Mouse (Mus musculus): ENCODE data around the gene Wdr20. TPM values are rescaled to one million over a fixed set of nuclear protein-coding genes. Genes with fewer than 3 reads are reported as not detected.
A peak's percentile ranks its signal among the peaks of the same experiment; 100 is the strongest.

Wdr20 gene
- polyA plus RNA-seq, 2 experiments, result 7.5 to 10.1 TPM

DNA sequence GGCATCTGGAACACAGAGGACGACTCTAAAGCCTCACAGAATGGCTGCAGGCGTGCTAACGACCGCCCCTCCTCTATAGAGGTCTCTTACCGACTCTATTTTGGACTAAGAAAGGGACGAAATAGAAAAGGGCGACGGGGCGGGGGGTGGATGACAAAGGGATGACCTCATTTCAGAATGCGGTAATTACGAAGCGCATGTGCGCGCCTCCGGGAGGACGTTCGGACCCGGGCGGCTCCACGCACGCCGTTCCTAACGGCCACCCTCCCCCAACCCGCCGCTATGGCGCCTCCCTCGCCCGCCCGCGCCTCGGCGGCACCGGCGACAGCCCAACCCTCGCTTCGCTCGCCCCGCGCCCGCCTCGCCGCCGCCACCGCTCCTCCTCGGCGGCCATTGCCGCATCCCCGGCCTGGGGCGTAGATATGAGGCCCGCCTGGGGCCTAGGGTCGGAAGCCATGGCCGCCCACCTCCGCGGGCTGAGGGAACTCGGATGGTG, 42.0 kb upstream of the Wdr20 start:
- H3K4me1 ChIP-seq (replicated peaks; ENCODE audit: control insufficient read depth in 2 of 2, insufficient read depth in 2 of 2, low read length in 1 of 2), result peaks cover 33 to 45% of the 10 kb centered on the region in 2 experiments
- DNase-seq (ENCODE audit: low read depth in 3 of 3, low spot score in 3 of 3), result no peak

DNA sequence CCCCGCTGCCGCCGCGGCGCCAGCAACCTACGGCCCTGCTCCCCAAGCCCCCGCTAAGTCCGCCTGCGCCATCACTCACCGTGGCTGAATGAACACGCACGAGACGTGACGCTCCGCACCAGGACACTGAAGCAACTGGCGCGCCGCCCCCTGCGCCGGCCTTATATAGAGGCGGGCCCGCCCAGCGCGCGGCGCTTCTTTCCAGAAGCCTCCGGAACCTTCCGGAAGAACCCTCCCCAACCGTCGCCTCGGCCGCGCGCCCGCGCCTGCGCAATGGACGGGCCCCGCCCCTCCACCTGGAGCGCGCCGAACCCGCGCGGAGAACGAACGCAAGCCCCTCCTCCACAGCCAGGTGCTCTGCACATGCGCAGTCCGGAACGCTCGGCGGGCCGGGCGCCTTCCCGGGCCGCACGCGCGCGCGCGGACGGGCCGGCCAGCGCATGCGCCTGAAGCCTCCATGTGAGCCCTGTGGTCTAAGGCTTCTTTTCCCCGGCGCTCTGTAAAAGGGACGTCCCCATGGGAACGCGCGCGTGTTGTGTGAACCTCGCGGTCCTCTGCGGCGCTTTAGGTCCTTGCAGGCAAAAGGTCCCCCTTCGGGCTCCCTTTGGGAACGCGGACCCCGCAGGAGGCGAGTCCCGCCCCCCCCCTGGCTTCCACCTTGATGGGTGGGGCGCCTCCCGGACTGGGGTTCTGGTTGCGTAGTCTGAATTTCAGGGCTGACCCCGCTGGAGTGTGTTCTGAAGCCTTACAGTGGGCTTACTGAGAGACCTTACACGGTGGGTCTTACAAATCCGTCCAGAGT, 41.4 kb upstream of the Wdr20 start:
- ATAC-seq (ENCODE audit: insufficient read depth), result peak; percentile 87
- peak overlapping the region; percentile 95 for H3K27ac ChIP-seq
- H3K4me3 ChIP-seq (ENCODE audit: insufficient read depth in 1 of 2, low read depth in 2 of 2, low read length in 2 of 2), result peak overlapping the region; percentile 82 to 96
- H3K36me3 ChIP-seq (replicated peaks; ENCODE audit: control insufficient read depth, insufficient read depth, low read depth), result peaks cover 30% of the 10 kb centered on the region
- H3K27me3 ChIP-seq (ENCODE audit: control insufficient read depth, insufficient read depth, low read length), result no peaks in the 10 kb centered on the region
- WGBS (ENCODE audit: insufficient replicate concordance), result under 1% methylated on average over 89 of the region's 89 CpGs
- TF ChIP-seq CTCF (IDR thresholded peaks at IDR 0.05; ENCODE audit: low read depth) (no peak), EP300 (IDR thresholded peaks at IDR 0.05; ENCODE audit: low read depth) (peak; percentile 86)
- H3K4me1 ChIP-seq (replicated peaks; ENCODE audit: control insufficient read depth in 2 of 2, insufficient read depth in 2 of 2, low read length in 1 of 2), result peaks cover 37 to 51% of the 10 kb centered on the region in 2 experiments
- no peaks in the 10 kb centered on the region for H3K9me3 ChIP-seq (ENCODE audit: control insufficient read depth, low read length)
- peak; percentile 82 to 93 (median 88) for DNase-seq (ENCODE audit: low read depth in 3 of 3, low spot score in 3 of 3)
- peak overlapping the region; percentile 87 for H3K4me2 ChIP-seq (ENCODE audit: low read depth)
- peak overlapping the region; percentile 97 for H3K9ac ChIP-seq (replicated peaks)

More for the DNA sequence above, 42.0 kb upstream of the Wdr20 start:
- peak overlapping the region; percentile 76 to 96 for H3K4me3 ChIP-seq (ENCODE audit: insufficient read depth in 1 of 2, low read depth in 2 of 2, low read length in 2 of 2)
- H3K36me3 ChIP-seq (replicated peaks; ENCODE audit: control insufficient read depth, insufficient read depth, low read depth), result peaks cover 32% of the 10 kb centered on the region
- peak; percentile 42 for ATAC-seq (ENCODE audit: insufficient read depth)
- H3K27ac ChIP-seq, result peak overlapping the region; percentile 82
- peak overlapping the region; percentile 87 for H3K4me2 ChIP-seq (ENCODE audit: low read depth)
- no peaks in the 10 kb centered on the region for H3K9me3 ChIP-seq (ENCODE audit: control insufficient read depth, low read length)
- peak overlapping the region; percentile 97 for H3K9ac ChIP-seq (replicated peaks)
- H3K27me3 ChIP-seq (ENCODE audit: control insufficient read depth, insufficient read depth, low read length), result no peaks in the 10 kb centered on the region
- TF ChIP-seq CTCF (IDR thresholded peaks at IDR 0.05; ENCODE audit: low read depth), result no peak
- TF ChIP-seq EP300 (IDR thresholded peaks at IDR 0.05; ENCODE audit: low read depth), result no peak
- 0% methylated on average over 54 of the region's 55 CpGs for WGBS (ENCODE audit: insufficient replicate concordance)

DNA sequence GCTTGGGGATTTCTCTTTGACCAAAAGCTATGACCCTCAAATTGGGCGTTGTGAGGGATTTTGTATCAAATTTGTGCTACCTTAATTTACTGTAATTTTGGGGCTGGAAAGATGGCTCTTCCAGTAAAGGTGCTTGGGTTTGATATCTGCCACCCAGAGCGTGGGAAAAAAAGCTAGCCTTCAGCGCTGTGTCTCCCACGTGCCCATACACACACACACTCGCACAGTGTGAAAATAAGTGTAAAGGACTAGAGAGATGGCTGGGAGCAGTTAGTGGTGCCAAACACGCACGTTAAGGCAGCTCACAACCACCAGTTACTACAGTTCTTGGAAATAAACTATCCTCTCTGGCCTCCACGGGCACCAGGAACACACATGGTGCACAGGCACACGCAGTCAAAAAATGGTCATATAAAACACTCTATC, 40.8 kb upstream of the Wdr20 start:
- no peak for DNase-seq (ENCODE audit: low read depth in 3 of 3, low spot score in 3 of 3)
- H3K27ac ChIP-seq, result peak overlapping the region; percentile 95
- WGBS (ENCODE audit: insufficient replicate concordance), result 23% methylated on average over 9 of the region's 9 CpGs
- H3K4me1 ChIP-seq (replicated peaks; ENCODE audit: control insufficient read depth in 2 of 2, insufficient read depth in 2 of 2, low read length in 1 of 2), result peaks cover 41 to 57% of the 10 kb centered on the region in 2 experiments
- H3K9me3 ChIP-seq (ENCODE audit: control insufficient read depth, low read length), result no peaks in the 10 kb centered on the region
- ATAC-seq (ENCODE audit: insufficient read depth), result no peak
- TF ChIP-seq EP300 (IDR thresholded peaks at IDR 0.05; ENCODE audit: low read depth) (no peak), CTCF (IDR thresholded peaks at IDR 0.05; ENCODE audit: low read depth) (no peak)
- H3K4me3 ChIP-seq (ENCODE audit: insufficient read depth in 1 of 2, low read depth in 2 of 2, low read length in 2 of 2), result peak overlapping the region; percentile 82 to 96
- H3K4me2 ChIP-seq (ENCODE audit: low read depth), result peak overlapping the region; percentile 87
- H3K9ac ChIP-seq (replicated peaks), result peak overlapping the region; percentile 82
- no peaks in the 10 kb centered on the region for H3K27me3 ChIP-seq (ENCODE audit: control insufficient read depth, insufficient read depth, low read length)
- H3K36me3 ChIP-seq (replicated peaks; ENCODE audit: control insufficient read depth, insufficient read depth, low read depth), result peaks cover 24% of the 10 kb centered on the region

DNA sequence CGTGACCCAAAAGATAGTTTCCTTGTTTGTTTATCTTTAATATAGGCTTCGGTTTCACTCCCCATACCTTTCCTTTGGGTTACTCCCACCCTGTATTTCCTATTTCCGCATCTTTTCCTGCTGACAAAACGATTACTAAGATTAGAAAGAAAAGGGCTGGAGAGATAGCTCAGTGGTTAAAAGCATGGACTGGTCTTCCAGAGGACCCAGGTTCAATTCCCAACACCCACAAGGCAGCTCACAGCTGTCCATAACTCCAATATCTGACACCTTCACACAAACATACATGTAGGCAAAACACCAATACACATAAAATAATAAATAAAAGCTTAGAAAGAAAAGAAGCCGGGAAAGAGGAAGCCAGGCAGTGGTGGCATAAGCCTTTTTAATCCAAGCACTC, 40.3 kb upstream of the Wdr20 start:
- H3K9ac ChIP-seq (replicated peaks), result peak overlapping the region; percentile 82
- TF ChIP-seq CTCF (IDR thresholded peaks at IDR 0.05; ENCODE audit: low read depth) (no peak), EP300 (IDR thresholded peaks at IDR 0.05; ENCODE audit: low read depth) (no peak)
- H3K4me3 ChIP-seq (ENCODE audit: insufficient read depth in 1 of 2, low read depth in 2 of 2, low read length in 2 of 2), result peak overlapping the region in 1 of 2 experiments; percentile 96; a peak in 2 of 4 replicates
- 20% methylated on average over 5 of the region's 5 CpGs for WGBS (ENCODE audit: insufficient replicate concordance)
- H3K27me3 ChIP-seq (ENCODE audit: control insufficient read depth, insufficient read depth, low read length), result no peaks in the 10 kb centered on the region
- peak overlapping the region; percentile 87 for H3K4me2 ChIP-seq (ENCODE audit: low read depth)
- no peak for ATAC-seq (ENCODE audit: insufficient read depth)
- peak overlapping the region; percentile 95 for H3K27ac ChIP-seq
- DNase-seq (ENCODE audit: low read depth in 3 of 3, low spot score in 3 of 3), result no peak
- H3K36me3 ChIP-seq (replicated peaks; ENCODE audit: control insufficient read depth, insufficient read depth, low read depth), result peaks cover 20% of the 10 kb centered on the region
- peaks cover 41 to 57% of the 10 kb centered on the region in 2 experiments for H3K4me1 ChIP-seq (replicated peaks; ENCODE audit: control insufficient read depth in 2 of 2, insufficient read depth in 2 of 2, low read length in 1 of 2)
- no peaks in the 10 kb centered on the region for H3K9me3 ChIP-seq (ENCODE audit: control insufficient read depth, low read length)

DNA sequence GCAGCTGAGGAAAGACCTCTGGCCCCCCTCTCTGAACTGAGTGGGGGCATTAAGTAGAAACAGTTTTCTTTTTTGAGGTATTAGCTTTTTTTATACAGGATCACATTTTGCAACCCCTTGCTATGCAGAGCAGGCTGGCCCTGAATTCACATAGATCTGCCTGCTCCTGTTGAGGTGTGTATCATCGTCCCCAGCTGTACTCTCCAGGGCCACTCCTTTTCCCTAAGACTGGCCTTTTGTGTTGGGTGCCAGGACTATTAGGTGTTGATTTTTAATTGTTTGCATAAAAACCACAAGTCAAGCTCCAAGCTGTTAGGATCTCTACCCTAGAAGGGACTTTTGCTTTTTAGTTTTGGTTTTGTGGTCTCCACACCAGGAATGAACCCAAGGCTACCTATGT, 39.7 kb upstream of the Wdr20 start:
- peaks cover 41 to 57% of the 10 kb centered on the region in 2 experiments for H3K4me1 ChIP-seq (replicated peaks; ENCODE audit: control insufficient read depth in 2 of 2, insufficient read depth in 2 of 2, low read length in 1 of 2)
- H3K36me3 ChIP-seq (replicated peaks; ENCODE audit: control insufficient read depth, insufficient read depth, low read depth), result peaks cover 16% of the 10 kb centered on the region
- no peak for TF ChIP-seq EP300 (IDR thresholded peaks at IDR 0.05; ENCODE audit: low read depth)
- TF ChIP-seq CTCF (IDR thresholded peaks at IDR 0.05; ENCODE audit: low read depth), result no peak
- 42% methylated on average over 1 of the region's 1 CpGs for WGBS (ENCODE audit: insufficient replicate concordance)
- 0 out of 4 replicates have a peak overlapping the region, but pooled peaks of 1 of the 2 experiments have one; percentile 6 for H3K4me3 ChIP-seq (ENCODE audit: insufficient read depth in 1 of 2, low read depth in 2 of 2, low read length in 2 of 2)
- peak overlapping the region; percentile 82 for H3K9ac ChIP-seq (replicated peaks)
- H3K27ac ChIP-seq, result peak overlapping the region; percentile 95
- no peak for ATAC-seq (ENCODE audit: insufficient read depth)
- no peaks in the 10 kb centered on the region for H3K27me3 ChIP-seq (ENCODE audit: control insufficient read depth, insufficient read depth, low read length)
- peak overlapping the region; percentile 87 for H3K4me2 ChIP-seq (ENCODE audit: low read depth)
- no peaks in the 10 kb centered on the region for H3K9me3 ChIP-seq (ENCODE audit: control insufficient read depth, low read length)
- DNase-seq (ENCODE audit: low read depth in 3 of 3, low spot score in 3 of 3), result no peak
